In genomic region chr7:138224252-138224651, GRCm38 (mm10) we compare ENCODE assay signal across 26 mouse cellular contexts.
DNase-seq lines count a peak whose midpoint lies in the region; ATAC-seq and TF ChIP-seq lines count a peak whose summit lies in the region.
"Had no signal": no experiment of that assay in that cellular context is flagged by ENCODE, and none has a peak within 500 bp of the region (broad histone marks: within the 10 kb centered on the region; RNA-seq: fewer than 3 reads in every experiment).

No protein-coding gene starts in this region.

- H3K9ac ChIP-seq in liver, embryonic 16.5 days (ENCODE audit: low read depth, low read length), result no peak overlapping the region
- H3K9ac ChIP-seq in liver, embryonic 11.5 days (ENCODE audit: low read depth, low read length), result no peak overlapping the region
- no peak overlapping the region for H3K9ac ChIP-seq in stomach, postnatal 0 days (ENCODE audit: low read length)
- H3K9ac ChIP-seq: forebrain, embryonic 13.5 days; heart, embryonic 12.5 days; heart, embryonic 15.5 days; hindbrain, embryonic 12.5 days; hindbrain, embryonic 15.5 days had no signal

- WGBS in liver, embryonic 16.5 days (ENCODE audit: insufficient replicate concordance), result 38% methylated on average over 3 of the region's 3 CpGs
- 62% methylated on average over 3 of the region's 3 CpGs for WGBS in liver, embryonic 11.5 days
- WGBS in stomach, postnatal 0 days, result 70% methylated on average over 3 of the region's 3 CpGs

- TF ChIP-seq EP300 in stomach, postnatal 0 days (optimal IDR thresholded peaks at IDR 0.05), result no peak

- H3K27me3 ChIP-seq in liver, embryonic 16.5 days (ENCODE audit: control insufficient read depth, insufficient read depth, low read depth, low read length), result no peaks in the 10 kb centered on the region
- no peaks in the 10 kb centered on the region for H3K27me3 ChIP-seq in liver, embryonic 11.5 days (replicated peaks; ENCODE audit: control insufficient read depth, insufficient read depth, low read length)
- no peaks in the 10 kb centered on the region for H3K27me3 ChIP-seq in stomach, postnatal 0 days (ENCODE audit: control insufficient read depth, insufficient read depth, low read length)
- H3K27me3 ChIP-seq: forebrain, embryonic 13.5 days; heart, embryonic 12.5 days; heart, embryonic 15.5 days; hindbrain, embryonic 12.5 days; hindbrain, embryonic 15.5 days had no signal

- 0 out of 2 replicates have a peak, but pooled peaks have one; percentile 9 for ATAC-seq in liver, embryonic 16.5 days (ENCODE audit: low read depth)
- ATAC-seq in liver, embryonic 11.5 days (replicated peaks; ENCODE audit: low FRiP score), result no peak
- ATAC-seq in common myeloid progenitor, adult 5-6 weeks (replicated peaks; ENCODE audit: low read depth, poor library complexity, severe bottlenecking), result peak; percentile 88
- peak; percentile 94 for ATAC-seq in megakaryocyte, adult 5-6 weeks (ENCODE audit: poor library complexity, severe bottlenecking)
- no peak for ATAC-seq in stomach, postnatal 0 days (ENCODE audit: low FRiP score, low TSS enrichment)
- ATAC-seq: forebrain, embryonic 13.5 days; forebrain, embryonic 16.5 days had no signal

- no peak overlapping the region for H3K4me3 ChIP-seq in liver, embryonic 16.5 days (ENCODE audit: low read depth, low read length)
- H3K4me3 ChIP-seq in liver, embryonic 11.5 days (ENCODE audit: low read depth, low read length), result no peak overlapping the region
- H3K4me3 ChIP-seq in stomach, postnatal 0 days (ENCODE audit: low read depth, low read length), result no peak overlapping the region
- H3K4me3 ChIP-seq: forebrain, embryonic 10.5 days; forebrain, embryonic 13.5 days; heart, embryonic 12.5 days; heart, embryonic 15.5 days; hindbrain, embryonic 12.5 days; hindbrain, embryonic 15.5 days had no signal

- no peaks in the 10 kb centered on the region for H3K36me3 ChIP-seq in liver, embryonic 16.5 days (ENCODE audit: control insufficient read depth, insufficient read depth)
- H3K36me3 ChIP-seq in liver, embryonic 11.5 days (ENCODE audit: control insufficient read depth, insufficient read depth, low read length), result no peaks in the 10 kb centered on the region
- H3K36me3 ChIP-seq in stomach, postnatal 0 days (ENCODE audit: control insufficient read depth, insufficient read depth, low read length), result no peaks in the 10 kb centered on the region
- H3K36me3 ChIP-seq: forebrain, embryonic 10.5 days; heart, embryonic 12.5 days; heart, embryonic 15.5 days; hindbrain, embryonic 12.5 days; hindbrain, embryonic 15.5 days had no signal

- no peak overlapping the region for H3K4me2 ChIP-seq in liver, embryonic 16.5 days (ENCODE audit: low read depth, low read length)
- no peak overlapping the region for H3K4me2 ChIP-seq in liver, embryonic 11.5 days
- no peak overlapping the region for H3K4me2 ChIP-seq in stomach, postnatal 0 days (replicated peaks; ENCODE audit: low read depth)
- H3K4me2 ChIP-seq: forebrain, embryonic 13.5 days; heart, embryonic 12.5 days; heart, embryonic 15.5 days; hindbrain, embryonic 12.5 days; hindbrain, embryonic 15.5 days had no signal

- H3K9me3 ChIP-seq in liver, embryonic 16.5 days (replicated peaks; ENCODE audit: control insufficient read depth, low read length), result no peaks in the 10 kb centered on the region
- no peaks in the 10 kb centered on the region for H3K9me3 ChIP-seq in liver, embryonic 11.5 days (ENCODE audit: control insufficient read depth, low read length)
- H3K9me3 ChIP-seq in stomach, postnatal 0 days (ENCODE audit: control insufficient read depth, low read length), result no peaks in the 10 kb centered on the region
- H3K9me3 ChIP-seq: forebrain, embryonic 10.5 days; forebrain, embryonic 13.5 days; heart, embryonic 12.5 days; heart, embryonic 15.5 days; hindbrain, embryonic 12.5 days; hindbrain, embryonic 15.5 days had no signal

- H3K27ac ChIP-seq in liver, embryonic 16.5 days (ENCODE audit: low read length), result no peak overlapping the region
- no peak overlapping the region for H3K27ac ChIP-seq in liver, embryonic 11.5 days (ENCODE audit: low read depth, low read length)
- H3K27ac ChIP-seq in stomach, postnatal 0 days (replicated peaks), result no peak overlapping the region
- H3K27ac ChIP-seq: forebrain, embryonic 10.5 days; forebrain, embryonic 13.5 days; heart, embryonic 15.5 days; hindbrain, embryonic 12.5 days; hindbrain, embryonic 15.5 days had no signal

- H3K4me1 ChIP-seq in liver, embryonic 16.5 days (ENCODE audit: control insufficient read depth, low read depth, low read length), result no peaks in the 10 kb centered on the region
- H3K4me1 ChIP-seq in liver, embryonic 11.5 days (replicated peaks; ENCODE audit: control insufficient read depth, insufficient read depth, low read length), result no peaks in the 10 kb centered on the region
- no peaks in the 10 kb centered on the region for H3K4me1 ChIP-seq in stomach, postnatal 0 days (replicated peaks; ENCODE audit: control insufficient read depth, insufficient read depth)
- H3K4me1 ChIP-seq: forebrain, embryonic 13.5 days; heart, embryonic 12.5 days; heart, embryonic 15.5 days had no signal

- TF ChIP-seq CTCF in stomach, postnatal 0 days (IDR thresholded peaks at IDR 0.05; ENCODE audit: low read depth), result no peak

- no peak for DNase-seq in liver, embryonic 11.5 days (ENCODE audit: low spot score)
- no peak for DNase-seq in spleen, postnatal 10 days (ENCODE audit: low spot score in 2 of 2)
- no peak for DNase-seq in stomach, postnatal 0 days (ENCODE audit: low spot score)
- DNase-seq in retina, embryonic 14.5 days (ENCODE audit: low spot score), result no peak
- DNase-seq: adrenal gland, adult 2 months; adrenal gland, postnatal 14 days; B cell, adult 2 months; cerebellum, adult 11-12 months; cerebellum, adult 8-10 months; cerebellum, postnatal 10 days; cerebellum, postnatal 36 days; gastrocnemius, postnatal 10 days; gastrocnemius, postnatal 36 days; heart, adult 11 months; heart, postnatal 10 days; heart, postnatal 36 days had no signal

Comparison
In these comparisons a context has a peak if more than half of its experiments do, and no peak if none do; other contexts are left out.
1. ATAC-seq: peak in liver, embryonic 16.5 days (single experiment), common myeloid progenitor, adult 5-6 weeks (single experiment) and megakaryocyte, adult 5-6 weeks (single experiment); none in liver, embryonic 11.5 days (single experiment) and stomach, postnatal 0 days (single experiment).